Mouse (Mus musculus) hindbrain, embryonic 12.5 days (tissue): ENCODE results near the gene Zdhhc3. TPM values are rescaled to one million over a fixed set of nuclear protein-coding genes. Genes with fewer than 3 reads are reported as not detected.
A peak's percentile ranks its signal among the peaks of the same experiment; 100 is the strongest.

Experiments used
- ATAC-seq: fragments of 200-750 bp; cut with Nextera tagmentation; 2 replicates; pipeline ENCODE4 v1.8.0; 2017; ENCODE audit warnings: moderate TSS enrichment; ENCODE audit not compliant: low FRiP score
- H3K27ac ChIP-seq: fragments of 300-500 bp; sonication (generic); 2 replicates; pipeline ENCODE4 v1.5.1; 2016; ENCODE audit warnings: mild to moderate bottlenecking
- H3K27me3 ChIP-seq: fragments of 300-500 bp; sonication (generic); 2 replicates; pipeline ENCODE4 v1.6.1; 2016; ENCODE audit warnings: mild to moderate bottlenecking
- H3K36me3 ChIP-seq: fragments of 300-500 bp; sonication (generic); 2 replicates; pipeline ENCODE4 v1.6.1; 2016; ENCODE audit warnings: mild to moderate bottlenecking
- H3K4me1 ChIP-seq: fragments of 300-500 bp; sonication (generic); 2 replicates; pipeline ENCODE4 v1.6.1; 2016
- H3K4me2 ChIP-seq: fragments of 300-500 bp; sonication (generic); replicated peaks from 2 replicates; pipeline ENCODE4 v1.6.1; 2016; ENCODE audit warnings: mild to moderate bottlenecking
- H3K4me3 ChIP-seq: fragments of 300-500 bp; sonication (generic); 2 replicates; pipeline ENCODE4 v1.5.1; 2016; ENCODE audit warnings: mild to moderate bottlenecking
- H3K9ac ChIP-seq: fragments of 300-500 bp; sonication (generic); 2 replicates; pipeline ENCODE4 v1.6.1; 2016; ENCODE audit warnings: mild to moderate bottlenecking, moderate library complexity
- H3K9me3 ChIP-seq: fragments of 300-500 bp; sonication (generic); replicated peaks from 2 replicates; pipeline ENCODE4 v1.6.1; 2016; ENCODE audit warnings: mild to moderate bottlenecking
- WGBS: fragments of 180-500 bp; shearing (Covaris S2); methylation state at CpG from one replicate; pipeline ENCODE4 v1.1.7; 2016; 5-methylcytosine and 5-hydroxymethylcytosine counted together
- polyA plus RNA-seq: library from polyadenylated mRNA; unstranded; fragments of >200 nt; fragmentation: Nextera tagmentation; extraction: Ambion mirVana; gene quantifications from 2 replicates; pipeline ENCODE4 v1.2.1, GENCODE M21; 2016

Gene Zdhhc3
- polyA plus RNA-seq, 1 experiment from 2014 or later = 82.8 TPM

GRCm38 (mm10) chr9:123139887-123140614 lies 27.0 kb upstream of the Zdhhc3 start:
- H3K9me3 ChIP-seq = peaks cover 11% of the 10 kb centered on the region
- 80% methylated on average over 4 of the region's 4 CpGs for WGBS
- no peak overlapping the region for H3K4me2 ChIP-seq
- no peak overlapping the region for H3K9ac ChIP-seq
- no peak for ATAC-seq
- H3K4me1 ChIP-seq = no peaks in the 10 kb centered on the region
- H3K27me3 ChIP-seq = no peaks in the 10 kb centered on the region
- H3K27ac ChIP-seq = no peak overlapping the region
- H3K4me3 ChIP-seq = no peak overlapping the region
- peaks cover 67% of the 10 kb centered on the region for H3K36me3 ChIP-seq

- 61% methylated on average over 5 of the region's 5 CpGs for WGBS
These were observed 26.0 kb upstream of the Zdhhc3 start for GRCm38 (mm10) chr9:123138891-123139474.

GRCm38 (mm10) chr9:123136953-123137682 lies 24.1 kb upstream of the Zdhhc3 start:
- no peak for ATAC-seq
- peaks cover 85% of the 10 kb centered on the region for H3K36me3 ChIP-seq

More at GRCm38 (mm10) chr9:123138891-123139474, 26.0 kb upstream of the Zdhhc3 start:
- Histone ChIP-seq H3K36me3 (peaks cover 72% of the 10 kb centered on the region), H3K27me3 (no peaks in the 10 kb centered on the region), H3K4me2 (no peak overlapping the region), H3K27ac (peak overlapping the region; percentile 55), H3K9ac (no peak overlapping the region), H3K9me3 (peaks cover 8% of the 10 kb centered on the region), H3K4me1 (no peaks in the 10 kb centered on the region), H3K4me3 (no peak overlapping the region)
- 0 out of 2 replicates have a peak, but pooled peaks have one; percentile 66 for ATAC-seq

GRCm38 (mm10) chr9:123132994-123133393 lies 20.0 kb upstream of the Zdhhc3 start:
- Histone ChIP-seq H3K9ac (no peak overlapping the region), H3K4me2 (no peak overlapping the region), H3K27ac (no peak overlapping the region), H3K4me3 (no peak overlapping the region), H3K36me3 (peaks cover 96% of the 10 kb centered on the region), H3K9me3 (no peaks in the 10 kb centered on the region), H3K4me1 (no peaks in the 10 kb centered on the region), H3K27me3 (no peaks in the 10 kb centered on the region)
- ATAC-seq = no peak
- WGBS = 87% methylated on average over 3 of the region's 3 CpGs

More at GRCm38 (mm10) chr9:123136953-123137682, 24.1 kb upstream of the Zdhhc3 start:
- H3K4me2 ChIP-seq = no peak overlapping the region
- no peaks in the 10 kb centered on the region for H3K9me3 ChIP-seq
- no peak overlapping the region for H3K27ac ChIP-seq
- H3K4me3 ChIP-seq = no peak overlapping the region
- 93% methylated on average over 7 of the region's 7 CpGs for WGBS
- H3K4me1 ChIP-seq = no peaks in the 10 kb centered on the region
- H3K27me3 ChIP-seq = no peaks in the 10 kb centered on the region
- no peak overlapping the region for H3K9ac ChIP-seq

GRCm38 (mm10) chr9:123127663-123128062 lies 14.7 kb upstream of the Zdhhc3 start:
- no peak overlapping the region for H3K9ac ChIP-seq
- no peaks in the 10 kb centered on the region for H3K27me3 ChIP-seq
- no peak overlapping the region for H3K4me2 ChIP-seq
- no peaks in the 10 kb centered on the region for H3K9me3 ChIP-seq
- WGBS = 95% methylated on average over 6 of the region's 6 CpGs
- peaks cover 70% of the 10 kb centered on the region for H3K36me3 ChIP-seq
- H3K4me1 ChIP-seq = no peaks in the 10 kb centered on the region
- no peak overlapping the region for H3K4me3 ChIP-seq
- ATAC-seq = no peak
- H3K27ac ChIP-seq = no peak overlapping the region

- ATAC-seq = no peak
- WGBS = 99% methylated on average over 2 of the region's 2 CpGs
- Histone ChIP-seq H3K4me2 (no peak overlapping the region), H3K4me1 (no peaks in the 10 kb centered on the region), H3K4me3 (no peak overlapping the region), H3K27ac (no peak overlapping the region), H3K36me3 (peaks cover 68% of the 10 kb centered on the region), H3K9me3 (no peaks in the 10 kb centered on the region), H3K9ac (no peak overlapping the region), H3K27me3 (no peaks in the 10 kb centered on the region)
These were observed 11.5 kb upstream of the Zdhhc3 start for GRCm38 (mm10) chr9:123124413-123124981.

- Histone ChIP-seq H3K9ac (no peak overlapping the region), H3K4me1 (no peaks in the 10 kb centered on the region), H3K27ac (no peak overlapping the region), H3K4me2 (no peak overlapping the region), H3K9me3 (no peaks in the 10 kb centered on the region), H3K36me3 (peaks cover 68% of the 10 kb centered on the region), H3K27me3 (no peaks in the 10 kb centered on the region), H3K4me3 (no peak overlapping the region)
- 94% methylated on average over 6 of the region's 6 CpGs for WGBS
- ATAC-seq = no peak
These were observed 10.8 kb upstream of the Zdhhc3 start for GRCm38 (mm10) chr9:123123571-123124412.

GRCm38 (mm10) chr9:123123017-123123416 lies 10.0 kb upstream of the Zdhhc3 start:
- H3K9me3 ChIP-seq = no peaks in the 10 kb centered on the region
- 90% methylated on average over 3 of the region's 3 CpGs for WGBS
- H3K9ac ChIP-seq = no peak overlapping the region
- no peak for ATAC-seq
- H3K4me2 ChIP-seq = no peak overlapping the region
- no peaks in the 10 kb centered on the region for H3K27me3 ChIP-seq
- no peak overlapping the region for H3K27ac ChIP-seq
- no peaks in the 10 kb centered on the region for H3K4me1 ChIP-seq
- peaks cover 67% of the 10 kb centered on the region for H3K36me3 ChIP-seq
- H3K4me3 ChIP-seq = no peak overlapping the region

GRCm38 (mm10) chr9:123115566-123115965 lies 2.6 kb upstream of the Zdhhc3 start:
- Histone ChIP-seq H3K36me3 (peaks cover 31% of the 10 kb centered on the region), H3K4me3 (no peak overlapping the region), H3K4me2 (no peak overlapping the region), H3K9ac (no peak overlapping the region), H3K4me1 (peaks cover 17% of the 10 kb centered on the region), H3K27ac (no peak overlapping the region), H3K27me3 (no peaks in the 10 kb centered on the region), H3K9me3 (no peaks in the 10 kb centered on the region)
- ATAC-seq = no peak
- WGBS = 91% methylated on average over 1 of the region's 1 CpGs

- WGBS = 71% methylated on average over 6 of the region's 6 CpGs
- ATAC-seq = no peak
- H3K27me3 ChIP-seq = no peaks in the 10 kb centered on the region
- H3K36me3 ChIP-seq = peaks cover 14% of the 10 kb centered on the region
- H3K4me3 ChIP-seq = peak overlapping the region; percentile 85
- peak overlapping the region; percentile 93 for H3K4me2 ChIP-seq
- peak overlapping the region; percentile 86; the same call in 1 of the 2 replicates for H3K9ac ChIP-seq
- peaks cover 17% of the 10 kb centered on the region for H3K4me1 ChIP-seq
- H3K27ac ChIP-seq = no peak overlapping the region
- H3K9me3 ChIP-seq = no peaks in the 10 kb centered on the region
These were observed 926 bp upstream of the Zdhhc3 start for GRCm38 (mm10) chr9:123113931-123114330.

GRCm38 (mm10) chr9:123111751-123112221 lies 1.2 kb downstream of the Zdhhc3 start:
- 70% methylated on average over 8 of the region's 8 CpGs for whole genome bisulfite sequencing

More at GRCm38 (mm10) chr9:123111751-123112221, 1.2 kb downstream of the Zdhhc3 start:
- no peak for ATAC-seq
- peaks cover 9% of the 10 kb centered on the region; the same call in 1 of the 2 replicates for H3K36me3 ChIP-seq
- peak overlapping the region; percentile 86 for H3K9ac ChIP-seq
- no peaks in the 10 kb centered on the region for H3K27me3 ChIP-seq
- H3K9me3 ChIP-seq = no peaks in the 10 kb centered on the region
- H3K4me2 ChIP-seq = peak overlapping the region; percentile 93
- H3K27ac ChIP-seq = no peak overlapping the region
- peak overlapping the region; percentile 85 for H3K4me3 ChIP-seq
- peaks cover 17% of the 10 kb centered on the region for H3K4me1 ChIP-seq
